Mouse (Mus musculus): ENCODE results near the gene Mrvi1. TPM values are rescaled to one million over a fixed set of nuclear protein-coding genes. Genes with fewer than 3 reads are reported as not detected.

Gene Mrvi1
- polyA plus RNA-seq, 1 experiment from 2014 or later, result 6.6 TPM

GRCm38 (mm10) chr7:110985581-110986265 lies 3.5 kb upstream of the Mrvi1 start:
- Histone ChIP-seq H3K9ac (ENCODE audit: low read depth, low read length) (no peak overlapping the region), H3K4me2 (no peak overlapping the region), H3K36me3 (ENCODE audit: control insufficient read depth, insufficient read depth, low read length) (no peaks in the 10 kb centered on the region), H3K27me3 (ENCODE audit: control insufficient read depth, insufficient read depth, low read length) (no peaks in the 10 kb centered on the region), H3K4me3 (ENCODE audit: low read depth, low read length) (no peak overlapping the region), H3K9me3 (replicated peaks; ENCODE audit: control insufficient read depth, low read length) (no peaks in the 10 kb centered on the region), H3K27ac (ENCODE audit: low read depth, low read length) (no peak overlapping the region), H3K4me1 (ENCODE audit: control insufficient read depth, insufficient read depth, low read length) (peaks cover 34% of the 10 kb centered on the region)
- no peak for ATAC-seq (replicated peaks; ENCODE audit: insufficient number of reproducible peaks, low FRiP score, low TSS enrichment)
- 60% methylated on average over 7 of the region's 7 CpGs for WGBS (ENCODE audit: insufficient replicate concordance)

GRCm38 (mm10) chr7:110983621-110984020 lies 1.4 kb upstream of the Mrvi1 start:
- no peaks in the 10 kb centered on the region for H3K27me3 ChIP-seq (ENCODE audit: control insufficient read depth, insufficient read depth, low read length)
- no peak overlapping the region for H3K27ac ChIP-seq (ENCODE audit: low read depth, low read length)
- no peaks in the 10 kb centered on the region for H3K36me3 ChIP-seq (ENCODE audit: control insufficient read depth, insufficient read depth, low read length)
- peaks cover 27% of the 10 kb centered on the region for H3K4me1 ChIP-seq (ENCODE audit: control insufficient read depth, insufficient read depth, low read length)
- H3K9ac ChIP-seq (ENCODE audit: low read depth, low read length), result no peak overlapping the region
- no peak overlapping the region for H3K4me2 ChIP-seq
- no peaks in the 10 kb centered on the region for H3K9me3 ChIP-seq (replicated peaks; ENCODE audit: control insufficient read depth, low read length)
- no peak for ATAC-seq (replicated peaks; ENCODE audit: insufficient number of reproducible peaks, low FRiP score, low TSS enrichment)
- no peak overlapping the region for H3K4me3 ChIP-seq (ENCODE audit: low read depth, low read length)
- WGBS (ENCODE audit: insufficient replicate concordance), result 64% methylated on average over 5 of the region's 5 CpGs

GRCm38 (mm10) chr7:110982764-110983163 lies 503 bp upstream of the Mrvi1 start:
- H3K27me3 ChIP-seq (ENCODE audit: control insufficient read depth, insufficient read depth, low read length), result no peaks in the 10 kb centered on the region
- no peaks in the 10 kb centered on the region for H3K9me3 ChIP-seq (replicated peaks; ENCODE audit: control insufficient read depth, low read length)
- H3K4me3 ChIP-seq (ENCODE audit: low read depth, low read length), result no peak overlapping the region
- no peak for ATAC-seq (replicated peaks; ENCODE audit: insufficient number of reproducible peaks, low FRiP score, low TSS enrichment)
- 0 out of 2 replicates have a peak overlapping the region, but pooled peaks have one; percentile 62 for H3K9ac ChIP-seq (ENCODE audit: low read depth, low read length)
- peak overlapping the region; percentile 56 for H3K4me2 ChIP-seq
- peak overlapping the region; percentile 81 for H3K27ac ChIP-seq (ENCODE audit: low read depth, low read length)
- WGBS (ENCODE audit: insufficient replicate concordance), result 28% methylated on average over 4 of the region's 4 CpGs
- peaks cover 27% of the 10 kb centered on the region for H3K4me1 ChIP-seq (ENCODE audit: control insufficient read depth, insufficient read depth, low read length)
- no peaks in the 10 kb centered on the region for H3K36me3 ChIP-seq (ENCODE audit: control insufficient read depth, insufficient read depth, low read length)

- Histone ChIP-seq H3K4me2 (peak overlapping the region; percentile 56), H3K4me1 (ENCODE audit: control insufficient read depth, insufficient read depth, low read length) (peaks cover 36% of the 10 kb centered on the region), H3K27me3 (ENCODE audit: control insufficient read depth, insufficient read depth, low read length) (no peaks in the 10 kb centered on the region), H3K27ac (ENCODE audit: low read depth, low read length) (peak overlapping the region; percentile 81), H3K9ac (ENCODE audit: low read depth, low read length) (peak overlapping the region; percentile 56; the same call in 1 of the 2 replicates), H3K9me3 (replicated peaks; ENCODE audit: control insufficient read depth, low read length) (no peaks in the 10 kb centered on the region), H3K36me3 (ENCODE audit: control insufficient read depth, insufficient read depth, low read length) (no peaks in the 10 kb centered on the region), H3K4me3 (ENCODE audit: low read depth, low read length) (peak overlapping the region; percentile 12; the same call in 1 of the 2 replicates)
- 38% methylated on average over 8 of the region's 8 CpGs for WGBS (ENCODE audit: insufficient replicate concordance)
- ATAC-seq (replicated peaks; ENCODE audit: insufficient number of reproducible peaks, low FRiP score, low TSS enrichment), result no peak
These were observed 1.2 kb downstream of the Mrvi1 start for GRCm38 (mm10) chr7:110981036-110981435.

GRCm38 (mm10) chr7:110977699-110978392 lies 4.4 kb downstream of the Mrvi1 start:
- Histone ChIP-seq H3K4me1 (ENCODE audit: control insufficient read depth, insufficient read depth, low read length) (peaks cover 31% of the 10 kb centered on the region), H3K4me2 (no peak overlapping the region), H3K9me3 (replicated peaks; ENCODE audit: control insufficient read depth, low read length) (no peaks in the 10 kb centered on the region), H3K27me3 (ENCODE audit: control insufficient read depth, insufficient read depth, low read length) (no peaks in the 10 kb centered on the region), H3K36me3 (ENCODE audit: control insufficient read depth, insufficient read depth, low read length) (no peaks in the 10 kb centered on the region), H3K27ac (ENCODE audit: low read depth, low read length) (no peak overlapping the region), H3K4me3 (ENCODE audit: low read depth, low read length) (no peak overlapping the region), H3K9ac (ENCODE audit: low read depth, low read length) (no peak overlapping the region)
- 76% methylated on average over 7 of the region's 7 CpGs for WGBS (ENCODE audit: insufficient replicate concordance)
- no peak for ATAC-seq (replicated peaks; ENCODE audit: insufficient number of reproducible peaks, low FRiP score, low TSS enrichment)

GRCm38 (mm10) chr7:110973450-110973849 lies 8.8 kb downstream of the Mrvi1 start:
- Histone ChIP-seq H3K27me3 (ENCODE audit: control insufficient read depth, insufficient read depth, low read length) (no peaks in the 10 kb centered on the region), H3K36me3 (ENCODE audit: control insufficient read depth, insufficient read depth, low read length) (no peaks in the 10 kb centered on the region), H3K4me3 (ENCODE audit: low read depth, low read length) (no peak overlapping the region), H3K27ac (ENCODE audit: low read depth, low read length) (no peak overlapping the region), H3K4me1 (ENCODE audit: control insufficient read depth, insufficient read depth, low read length) (peaks cover 14% of the 10 kb centered on the region), H3K4me2 (no peak overlapping the region), H3K9ac (ENCODE audit: low read depth, low read length) (no peak overlapping the region), H3K9me3 (replicated peaks; ENCODE audit: control insufficient read depth, low read length) (no peaks in the 10 kb centered on the region)
- ATAC-seq (replicated peaks; ENCODE audit: insufficient number of reproducible peaks, low FRiP score, low TSS enrichment), result no peak
- WGBS (ENCODE audit: insufficient replicate concordance), result 75% methylated on average over 4 of the region's 4 CpGs

- H3K4me2 ChIP-seq, result no peak overlapping the region
- no peak overlapping the region for H3K4me3 ChIP-seq (ENCODE audit: low read depth, low read length)
- H3K36me3 ChIP-seq (ENCODE audit: control insufficient read depth, insufficient read depth, low read length), result no peaks in the 10 kb centered on the region
- no peak overlapping the region for H3K27ac ChIP-seq (ENCODE audit: low read depth, low read length)
- no peaks in the 10 kb centered on the region for H3K27me3 ChIP-seq (ENCODE audit: control insufficient read depth, insufficient read depth, low read length)
- no peak overlapping the region for H3K9ac ChIP-seq (ENCODE audit: low read depth, low read length)
- peaks cover 18% of the 10 kb centered on the region for H3K4me1 ChIP-seq (ENCODE audit: control insufficient read depth, insufficient read depth, low read length)
- no peak for ATAC-seq (replicated peaks; ENCODE audit: insufficient number of reproducible peaks, low FRiP score, low TSS enrichment)
- H3K9me3 ChIP-seq (replicated peaks; ENCODE audit: control insufficient read depth, low read length), result no peaks in the 10 kb centered on the region
- 68% methylated on average over 2 of the region's 2 CpGs for WGBS (ENCODE audit: insufficient replicate concordance)
These were observed 9.5 kb downstream of the Mrvi1 start for GRCm38 (mm10) chr7:110972796-110973195.

- Histone ChIP-seq H3K4me1 (ENCODE audit: control insufficient read depth, insufficient read depth, low read length) (peaks cover 17% of the 10 kb centered on the region; the same call in 1 of the 2 replicates), H3K9me3 (replicated peaks; ENCODE audit: control insufficient read depth, low read length) (no peaks in the 10 kb centered on the region), H3K9ac (ENCODE audit: low read depth, low read length) (no peak overlapping the region), H3K4me2 (no peak overlapping the region), H3K4me3 (ENCODE audit: low read depth, low read length) (no peak overlapping the region), H3K27ac (ENCODE audit: low read depth, low read length) (no peak overlapping the region), H3K27me3 (ENCODE audit: control insufficient read depth, insufficient read depth, low read length) (no peaks in the 10 kb centered on the region), H3K36me3 (ENCODE audit: control insufficient read depth, insufficient read depth, low read length) (no peaks in the 10 kb centered on the region)
- WGBS (ENCODE audit: insufficient replicate concordance), result 82% methylated on average over 4 of the region's 4 CpGs
- no peak for ATAC-seq (replicated peaks; ENCODE audit: insufficient number of reproducible peaks, low FRiP score, low TSS enrichment)
These were observed 14.9 kb downstream of the Mrvi1 start for GRCm38 (mm10) chr7:110967373-110967772.

Data from heart, embryonic 11.5 days (tissue).